Mouse (Mus musculus): ENCODE measurements around the gene Usp8.

Gene Usp8

GRCm38 (mm10) chr2:126706759-126707437 lies at the start of gene Usp8:
Usp8 (plus strand) TSS chr2:126707328.
- in situ Hi-C loops (cut with MboI; ENCODE audit: low pct_unique_long_range_greater_than_20kb in 1 of 2, low sequenced_read_pairs in 2 of 2, unreplicated experiment in 1 of 2): no loop called here

GRCm38 (mm10) chr2:126663481-126663880 lies 43.6 kb upstream of the Usp8 start:
- in situ Hi-C loops (cut with MboI; ENCODE audit: low pct_unique_long_range_greater_than_20kb in 1 of 2, low sequenced_read_pairs in 2 of 2, unreplicated experiment in 1 of 2): no loop called here

- in situ Hi-C loops (cut with MboI; ENCODE audit: low pct_unique_long_range_greater_than_20kb in 1 of 2, low sequenced_read_pairs in 2 of 2, unreplicated experiment in 1 of 2): no loop called here
These were observed 41.1 kb upstream of the Usp8 start for GRCm38 (mm10) chr2:126665984-126666383.

GRCm38 (mm10) chr2:126668621-126669252 lies 38.4 kb upstream of the Usp8 start:
- in situ Hi-C loops (cut with MboI; ENCODE audit: low pct_unique_long_range_greater_than_20kb in 1 of 2, low sequenced_read_pairs in 2 of 2, unreplicated experiment in 1 of 2): no loop called here

GRCm38 (mm10) chr2:126673317-126674242 lies 33.5 kb upstream of the Usp8 start:
- in situ Hi-C loops (cut with MboI; ENCODE audit: low pct_unique_long_range_greater_than_20kb in 1 of 2, low sequenced_read_pairs in 2 of 2, unreplicated experiment in 1 of 2): no loop called here

GRCm38 (mm10) chr2:126674441-126675168 lies 32.5 kb upstream of the Usp8 start:
- in situ Hi-C loops (cut with MboI; ENCODE audit: low pct_unique_long_range_greater_than_20kb in 1 of 2, low sequenced_read_pairs in 2 of 2, unreplicated experiment in 1 of 2): no loop called here

- in situ Hi-C loops (cut with MboI; ENCODE audit: low pct_unique_long_range_greater_than_20kb in 1 of 2, low sequenced_read_pairs in 2 of 2, unreplicated experiment in 1 of 2): no loop called here
These were observed 31.7 kb upstream of the Usp8 start for GRCm38 (mm10) chr2:126675169-126676121.

- in situ Hi-C loops (cut with MboI; ENCODE audit: low pct_unique_long_range_greater_than_20kb in 1 of 2, low sequenced_read_pairs in 2 of 2, unreplicated experiment in 1 of 2): no loop called here
These were observed 31.0 kb upstream of the Usp8 start, which contains the start of gene Gabpb1 for GRCm38 (mm10) chr2:126676122-126676515. Gabpb1 (minus strand) TSS chr2:126676337.

- in situ Hi-C loops (cut with MboI; ENCODE audit: low pct_unique_long_range_greater_than_20kb in 1 of 2, low sequenced_read_pairs in 2 of 2, unreplicated experiment in 1 of 2): no loop called here
These were observed 29.8 kb upstream of the Usp8 start for GRCm38 (mm10) chr2:126677366-126677765.

- in situ Hi-C loops (cut with MboI; ENCODE audit: low pct_unique_long_range_greater_than_20kb in 1 of 2, low sequenced_read_pairs in 2 of 2, unreplicated experiment in 1 of 2): no loop called here
These were observed 24.8 kb upstream of the Usp8 start for GRCm38 (mm10) chr2:126682333-126682732.

GRCm38 (mm10) chr2:126682937-126683336 lies 24.2 kb upstream of the Usp8 start:
- in situ Hi-C loops (cut with MboI; ENCODE audit: low pct_unique_long_range_greater_than_20kb in 1 of 2, low sequenced_read_pairs in 2 of 2, unreplicated experiment in 1 of 2): no loop called here

GRCm38 (mm10) chr2:126691290-126691689 lies 15.8 kb upstream of the Usp8 start:
- in situ Hi-C loops (cut with MboI; ENCODE audit: low pct_unique_long_range_greater_than_20kb in 1 of 2, low sequenced_read_pairs in 2 of 2, unreplicated experiment in 1 of 2): no loop called here

- in situ Hi-C loops (cut with MboI; ENCODE audit: low pct_unique_long_range_greater_than_20kb in 1 of 2, low sequenced_read_pairs in 2 of 2, unreplicated experiment in 1 of 2): no loop called here
These were observed 11.8 kb upstream of the Usp8 start for GRCm38 (mm10) chr2:126695285-126695684.

GRCm38 (mm10) chr2:126707438-126707779 lies 281 bp downstream of the Usp8 start:
- in situ Hi-C loops (cut with MboI; ENCODE audit: low pct_unique_long_range_greater_than_20kb in 1 of 2, low sequenced_read_pairs in 2 of 2, unreplicated experiment in 1 of 2): no loop called here

GRCm38 (mm10) chr2:126708361-126708760 lies 1.2 kb downstream of the Usp8 start:
- in situ Hi-C loops (cut with MboI; ENCODE audit: low pct_unique_long_range_greater_than_20kb in 1 of 2, low sequenced_read_pairs in 2 of 2, unreplicated experiment in 1 of 2): no loop called here

- in situ Hi-C loops (cut with MboI; ENCODE audit: low pct_unique_long_range_greater_than_20kb in 1 of 2, low sequenced_read_pairs in 2 of 2, unreplicated experiment in 1 of 2): no loop called here
These were observed 5.4 kb downstream of the Usp8 start for GRCm38 (mm10) chr2:126712526-126712925.

- in situ Hi-C loops (cut with MboI; ENCODE audit: low pct_unique_long_range_greater_than_20kb in 1 of 2, low sequenced_read_pairs in 2 of 2, unreplicated experiment in 1 of 2): no loop called here
These were observed 5.8 kb downstream of the Usp8 start for GRCm38 (mm10) chr2:126712950-126713349.

GRCm38 (mm10) chr2:126729207-126729606 lies 22.1 kb downstream of the Usp8 start:
- in situ Hi-C loops (cut with MboI; ENCODE audit: low pct_unique_long_range_greater_than_20kb in 1 of 2, low sequenced_read_pairs in 2 of 2, unreplicated experiment in 1 of 2): no loop called here
